Mouse (Mus musculus) testis, adult 2 months (tissue): Measurements from ENCODE around the gene Sf3b6. TPM values are rescaled to one million over a fixed set of nuclear protein-coding genes. Genes with fewer than 3 reads are reported as not detected.

Experiments used
- H3K27ac ChIP-seq: fragments of 200-500 bp; 2 replicates; pipeline ENCODE4 v1.5.1; 2012; ENCODE audit warnings: low read depth, low read length; ENCODE audit not compliant: control insufficient read depth, insufficient read depth
- H3K27me3 ChIP-seq: fragments of 200-500 bp; 2 replicates; pipeline ENCODE4 v1.6.1; 2012; ENCODE audit warnings: mild to moderate bottlenecking, low read length, moderate library complexity; ENCODE audit not compliant: control insufficient read depth, insufficient read depth
- H3K36me3 ChIP-seq: fragments of 200-500 bp; 2 replicates; pipeline ENCODE4 v1.6.1; 2012; ENCODE audit warnings: mild to moderate bottlenecking, low read length; ENCODE audit not compliant: control insufficient read depth, insufficient read depth
- H3K4me1 ChIP-seq: fragments of 200-500 bp; 2 replicates; pipeline ENCODE4 v1.6.1; 2012; ENCODE audit warnings: low read length; ENCODE audit not compliant: control insufficient read depth, insufficient read depth
- H3K4me3 ChIP-seq: fragments of 200-500 bp; 2 replicates; pipeline ENCODE4 v1.5.1; 2012; ENCODE audit warnings: low read depth, mild to moderate bottlenecking, low read length, moderate library complexity, mixed read lengths; ENCODE audit not compliant: control insufficient read depth
- CTCF ChIP-seq: fragments of 200-500 bp; IDR thresholded peaks from 2 replicates; pipeline ENCODE4 v1.5.1; 2012; ENCODE audit warnings: low read depth, mild to moderate bottlenecking, inconsistent platforms, low read length, moderate library complexity; ENCODE audit not compliant: control insufficient read depth, insufficient read depth, insufficient replicate concordance
- POLR2A ChIP-seq: fragments of 200-500 bp; IDR thresholded peaks from 2 replicates; pipeline ENCODE4 v1.6.1; 2012; ENCODE audit warnings: low read depth, mild to moderate bottlenecking, inconsistent platforms, low read length, moderate library complexity; ENCODE audit not compliant: control insufficient read depth
- polyA plus RNA-seq: library from polyadenylated mRNA; depleted of rRNA; stranded (reverse); fragments of >200 nt; gene quantifications from 2 replicates; pipeline ENCODE4 v1.2.3, GENCODE M21; 2012

The Sf3b6 gene
- polyA plus RNA-seq, 1 experiment = 27.7 TPM

DNA sequence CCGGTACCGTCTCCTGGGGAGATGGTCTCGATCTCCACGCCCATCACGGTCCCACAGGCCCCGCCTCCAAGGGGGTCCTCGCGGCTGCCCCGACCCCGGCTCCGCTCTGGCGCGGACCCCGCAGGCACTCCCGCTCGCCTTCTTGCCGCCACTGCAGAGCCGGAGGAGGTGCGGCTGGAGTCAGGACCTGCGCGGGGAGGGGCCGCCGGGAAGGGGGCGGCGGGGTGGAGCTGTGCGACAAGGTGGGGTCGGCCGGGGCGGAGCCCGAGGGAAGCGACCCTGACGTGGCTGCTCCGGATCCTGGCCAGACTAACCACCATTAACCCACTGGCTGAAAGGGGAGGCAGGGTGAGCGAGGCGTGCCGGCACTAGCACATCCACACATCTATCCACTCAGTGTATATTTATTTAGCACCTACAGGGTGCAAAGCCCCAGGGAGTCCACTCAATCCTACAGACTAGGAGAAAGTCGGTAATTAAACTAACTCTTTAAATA is 24.1 kb downstream of the Sf3b6 start, which contains the start of gene Fkbp1b:
Fkbp1b (minus strand) TSS at position 200 of the 496 bp plus-strand sequence.
- H3K27me3 ChIP-seq = peaks cover 2% of the 10 kb centered on the region; the same call in 1 of the 2 replicates
- peaks cover 19% of the 10 kb centered on the region for H3K4me1 ChIP-seq
- no peak within 1 kb of the TSS for H3K27ac ChIP-seq
- TF ChIP-seq POLR2A = no peak
- TF ChIP-seq CTCF = no peak
- no peaks in the 10 kb centered on the region for H3K36me3 ChIP-seq
- peak within 1 kb of the TSS; percentile 67 for H3K4me3 ChIP-seq

DNA sequence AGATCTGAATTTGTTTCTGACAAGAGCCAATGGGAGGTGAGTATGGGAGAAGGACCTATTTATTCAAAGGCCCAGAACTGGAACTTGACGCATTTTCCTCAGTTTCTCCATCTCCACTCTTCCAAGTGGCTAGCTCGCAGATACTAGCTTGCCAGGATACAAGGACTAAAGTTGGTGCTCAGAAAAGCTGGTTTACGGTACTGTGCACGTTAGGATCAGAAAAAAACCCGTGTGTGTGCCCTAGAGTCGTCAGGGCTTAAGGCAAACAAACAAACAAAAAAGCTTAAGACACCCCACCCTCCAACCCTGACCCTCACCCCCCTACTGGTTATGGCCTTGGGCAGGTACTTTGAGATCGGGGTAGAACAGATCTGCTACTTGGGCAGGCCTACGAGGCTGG is 25.1 kb downstream of the Sf3b6 start:
- Histone ChIP-seq H3K27me3 (peaks cover 2% of the 10 kb centered on the region; the same call in 1 of the 2 replicates), H3K4me3 (no peak overlapping the region), H3K36me3 (no peaks in the 10 kb centered on the region), H3K4me1 (peaks cover 19% of the 10 kb centered on the region), H3K27ac (no peak overlapping the region)
- TF ChIP-seq POLR2A = no peak
- TF ChIP-seq CTCF = no peak

DNA sequence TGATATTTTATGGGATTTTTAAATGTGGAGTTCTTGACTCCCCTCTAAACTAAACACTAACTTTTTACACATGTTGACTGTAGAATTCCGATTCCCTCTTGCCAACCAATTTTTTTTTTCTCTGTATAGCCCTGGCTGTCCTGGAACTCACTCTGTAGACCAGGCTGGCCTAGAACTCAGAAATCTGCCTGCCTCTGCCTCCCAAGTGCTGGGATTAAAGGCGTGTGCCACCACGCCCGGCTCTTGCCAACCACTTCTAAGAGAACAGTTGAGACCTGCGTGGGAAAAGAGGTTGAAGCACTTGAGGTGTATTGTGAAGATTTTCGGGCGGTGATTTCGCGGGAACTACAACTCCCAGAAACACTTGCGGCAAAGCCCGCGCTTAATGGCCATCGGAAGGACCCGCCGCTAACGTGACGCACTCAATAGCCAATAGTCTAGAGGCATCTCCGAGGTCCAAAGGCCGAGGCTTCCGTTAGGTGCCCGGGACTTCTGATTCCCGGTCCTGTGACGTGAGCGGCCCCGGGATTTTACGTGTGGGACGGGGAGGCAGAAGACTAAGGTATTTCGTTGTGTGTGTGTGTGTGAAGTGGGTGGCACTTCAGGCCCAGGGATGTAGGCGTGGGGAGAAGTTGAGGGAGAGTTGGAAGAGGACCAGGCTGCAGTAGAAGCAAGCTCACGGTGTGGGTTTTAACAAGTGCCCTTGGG is 25.7 kb downstream of the Sf3b6 start, which contains the start of gene Wdcp:
Wdcp (plus strand) TSS at position 414 of the 708 bp plus-strand sequence.
- peak within 1 kb of the TSS; percentile 86 for H3K27ac ChIP-seq
- peaks cover 2% of the 10 kb centered on the region; the same call in 1 of the 2 replicates for H3K27me3 ChIP-seq
- peaks cover 19% of the 10 kb centered on the region for H3K4me1 ChIP-seq
- H3K4me3 ChIP-seq = peak within 1 kb of the TSS; percentile 96
- H3K36me3 ChIP-seq = no peaks in the 10 kb centered on the region
- TF ChIP-seq CTCF (no peak), POLR2A (peak; percentile 41; the same call in 1 of the 2 replicates)

DNA sequence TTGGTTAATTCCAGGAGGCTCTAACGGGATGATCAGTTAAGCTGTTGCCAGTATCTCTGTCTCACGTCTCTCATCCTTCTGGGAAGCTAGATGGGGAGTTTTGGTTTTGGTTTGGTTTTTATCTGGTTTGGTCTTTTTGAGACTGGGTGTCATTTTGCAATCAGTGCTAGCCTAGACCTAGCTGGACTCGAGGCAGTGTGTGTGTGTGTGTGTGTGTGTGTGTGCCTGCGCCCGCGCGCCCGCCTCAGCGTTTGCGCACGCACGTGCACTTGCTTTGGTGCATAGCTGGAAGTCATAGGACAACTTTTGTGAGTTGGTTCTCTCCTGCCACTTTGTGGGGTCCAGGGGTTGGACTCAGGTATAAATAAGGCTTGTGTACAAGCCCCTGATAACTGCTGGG is 26.4 kb downstream of the Sf3b6 start:
- no peak overlapping the region for H3K27ac ChIP-seq

DNA sequence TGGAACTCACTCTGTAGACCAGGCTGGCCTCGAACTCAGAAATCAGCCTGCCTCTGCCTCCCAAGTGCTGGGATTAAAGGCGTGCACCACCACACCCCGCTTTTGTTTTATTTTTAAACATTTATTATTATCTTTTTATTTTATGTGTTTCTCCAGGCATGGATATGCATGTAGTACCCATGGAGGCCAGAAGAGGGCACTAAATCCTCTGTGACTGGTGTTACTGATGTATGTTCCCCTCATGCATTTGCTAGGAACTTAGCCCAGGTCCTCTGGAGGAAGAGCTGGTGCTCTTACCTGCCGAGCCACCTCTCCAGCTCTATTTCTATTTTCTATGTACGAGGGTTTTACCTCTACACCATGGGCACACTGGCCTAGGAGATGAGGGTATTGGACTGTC is 38.8 kb downstream of the Sf3b6 start:
- TF ChIP-seq POLR2A (no peak), CTCF (no peak)
- no peaks in the 10 kb centered on the region for H3K36me3 ChIP-seq
- no peak overlapping the region for H3K27ac ChIP-seq
- no peaks in the 10 kb centered on the region; the same call in 1 of the 2 replicates for H3K4me1 ChIP-seq
- no peak overlapping the region for H3K4me3 ChIP-seq
- H3K27me3 ChIP-seq = no peaks in the 10 kb centered on the region

More for the DNA sequence above, 26.4 kb downstream of the Sf3b6 start:
- H3K27me3 ChIP-seq = peaks cover 2% of the 10 kb centered on the region; the same call in 1 of the 2 replicates
- TF ChIP-seq CTCF (no peak), POLR2A (no peak)
- peak overlapping the region; percentile 96 for H3K4me3 ChIP-seq
- peaks cover 19% of the 10 kb centered on the region for H3K4me1 ChIP-seq
- no peaks in the 10 kb centered on the region for H3K36me3 ChIP-seq

DNA sequence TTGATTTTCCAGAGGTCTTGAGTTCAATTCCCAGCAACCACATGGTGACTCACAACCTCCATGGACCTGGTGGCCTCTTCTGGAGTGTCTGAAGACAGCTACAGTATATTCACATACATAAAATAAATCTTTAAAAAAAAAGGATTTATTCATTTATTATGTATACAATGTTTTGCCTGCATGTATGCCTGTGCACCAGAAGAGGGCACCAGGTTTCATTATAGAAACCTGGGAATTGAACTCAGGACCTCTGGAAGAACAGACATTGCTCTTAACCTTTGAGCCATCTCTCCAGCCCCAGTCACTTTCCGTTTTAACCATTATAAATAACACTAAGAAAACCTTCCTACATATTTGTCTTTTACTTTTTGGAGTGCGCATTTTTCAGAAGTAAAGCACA is 39.5 kb downstream of the Sf3b6 start:
- H3K27me3 ChIP-seq = no peaks in the 10 kb centered on the region
- no peaks in the 10 kb centered on the region for H3K36me3 ChIP-seq
- H3K4me3 ChIP-seq = no peak overlapping the region
- H3K27ac ChIP-seq = no peak overlapping the region
- TF ChIP-seq CTCF (no peak), POLR2A (no peak)
- no peaks in the 10 kb centered on the region; the same call in 1 of the 2 replicates for H3K4me1 ChIP-seq

DNA sequence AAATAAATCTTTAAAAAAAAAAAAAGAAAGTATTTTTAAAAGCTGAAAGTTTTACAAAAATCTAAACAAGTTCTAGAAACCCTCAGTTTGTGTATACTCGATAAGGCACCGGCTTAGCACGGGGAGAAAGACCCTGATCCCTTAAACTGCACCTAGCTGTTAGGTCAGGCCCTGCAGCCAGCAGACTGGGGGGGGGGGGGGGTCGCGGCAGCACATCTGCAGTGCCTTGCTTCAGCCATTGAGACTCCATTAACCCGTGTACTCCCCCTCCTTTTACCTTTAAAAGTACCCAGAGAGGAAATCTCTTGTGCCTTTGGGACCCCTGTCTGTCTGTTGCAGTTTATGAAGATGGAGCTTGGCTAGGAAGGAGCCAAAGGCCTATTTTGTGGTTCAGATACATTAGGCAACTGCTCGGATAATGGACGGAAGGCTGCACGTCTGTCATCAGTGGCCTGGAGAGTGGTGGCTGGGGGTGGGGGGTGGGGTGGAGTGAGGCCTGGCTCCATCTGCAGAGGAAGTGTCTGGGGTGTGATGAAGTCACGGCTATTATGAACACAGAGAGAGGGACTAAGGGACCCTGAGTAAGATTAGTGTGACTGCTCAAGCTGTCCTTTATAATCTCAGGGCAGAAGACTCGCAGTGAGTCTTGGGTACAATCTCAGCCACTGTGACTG is 42.0 kb downstream of the Sf3b6 start:
- Histone ChIP-seq H3K27ac (no peak overlapping the region), H3K4me3 (no peak overlapping the region), H3K36me3 (no peaks in the 10 kb centered on the region), H3K27me3 (no peaks in the 10 kb centered on the region), H3K4me1 (no peaks in the 10 kb centered on the region; the same call in 1 of the 2 replicates)
- TF ChIP-seq CTCF (no peak), POLR2A (no peak)
